Mouse (Mus musculus): ENCODE data around the gene Acoxl. TPM values are rescaled to one million over a fixed set of nuclear protein-coding genes. Genes with fewer than 3 reads are reported as not detected.

The Acoxl gene
- not detected for total RNA-seq (2021)

- DNase-seq (ENCODE audit: low spot score) = no peak
- intact Hi-C loops (cut with DNase I) = loop anchor here (10.0 kb wide), 1 partner anchor 234 kb away; no protein-coding TSS in a partner anchor
Observed at GRCm38 (mm10) chr2:127838576-127838975, at the start of gene Acoxl. Acoxl (plus strand) TSS chr2:127838876.

GRCm38 (mm10) chr2:127789138-127789537 lies 49.5 kb upstream of the Acoxl start:
- intact Hi-C loops (cut with DNase I) = no loop called here
- no peak for DNase-seq (ENCODE audit: low spot score)

- intact Hi-C loops (cut with DNase I) = no loop called here
Observed at GRCm38 (mm10) chr2:127789651-127790270, 48.9 kb upstream of the Acoxl start.

GRCm38 (mm10) chr2:127791919-127792603 lies 46.6 kb upstream of the Acoxl start, which contains the start of gene Mtln:
Mtln (minus strand) TSS chr2:127792488.
- peak; percentile 72 for DNase-seq (ENCODE audit: low spot score)
- intact Hi-C loops (cut with DNase I) = no loop called here

More at GRCm38 (mm10) chr2:127789651-127790270, 48.9 kb upstream of the Acoxl start:
- DNase-seq (ENCODE audit: low spot score) = no peak

- DNase-seq (ENCODE audit: low spot score) = peak; percentile 79
- intact Hi-C loops (cut with DNase I) = loop anchor here (10.0 kb wide), 1 partner anchor 227 kb away; no protein-coding TSS in a partner anchor
Observed at GRCm38 (mm10) chr2:127831401-127832102, 7.1 kb upstream of the Acoxl start, which contains the start of gene Bub1. Bub1 (minus strand) TSS chr2:127831865.

GRCm38 (mm10) chr2:127832103-127832832 lies 6.4 kb upstream of the Acoxl start:
- no peak for DNase-seq (ENCODE audit: low spot score)
- intact Hi-C loops (cut with DNase I) = loop anchor here (10.0 kb wide), 1 partner anchor 227 kb away; no protein-coding TSS in a partner anchor

GRCm38 (mm10) chr2:127832833-127833190 lies 5.9 kb upstream of the Acoxl start:
- no peak for DNase-seq (ENCODE audit: low spot score)
- intact Hi-C loops (cut with DNase I) = loop anchor here (10.0 kb wide), 1 partner anchor 228 kb away; no protein-coding TSS in a partner anchor

GRCm38 (mm10) chr2:127839425-127839824 lies 749 bp downstream of the Acoxl start:
- intact Hi-C loops (cut with DNase I) = loop anchor here (10.0 kb wide), 1 partner anchor 235 kb away; no protein-coding TSS in a partner anchor
- DNase-seq (ENCODE audit: low spot score) = no peak

- DNase-seq (ENCODE audit: low spot score) = no peak
- intact Hi-C loops (cut with DNase I) = no loop called here
Observed at GRCm38 (mm10) chr2:127841402-127841801, 2.7 kb downstream of the Acoxl start.

GRCm38 (mm10) chr2:127842421-127842820 lies 3.7 kb downstream of the Acoxl start:
- intact Hi-C loops (cut with DNase I) = no loop called here

GRCm38 (mm10) chr2:127845346-127845982 lies 6.8 kb downstream of the Acoxl start:
- intact Hi-C loops (cut with DNase I) = no loop called here

More at GRCm38 (mm10) chr2:127842421-127842820, 3.7 kb downstream of the Acoxl start:
- DNase-seq (ENCODE audit: low spot score) = no peak

GRCm38 (mm10) chr2:127846008-127846407 lies 7.3 kb downstream of the Acoxl start:
- no peak for DNase-seq (ENCODE audit: low spot score)
- intact Hi-C loops (cut with DNase I) = no loop called here

More at GRCm38 (mm10) chr2:127845346-127845982, 6.8 kb downstream of the Acoxl start:
- no peak for DNase-seq (ENCODE audit: low spot score)

- no peak for DNase-seq (ENCODE audit: low spot score)
- intact Hi-C loops (cut with DNase I) = no loop called here
Observed at GRCm38 (mm10) chr2:127846571-127846970, 7.9 kb downstream of the Acoxl start.

- intact Hi-C loops (cut with DNase I) = no loop called here
- DNase-seq (ENCODE audit: low spot score) = no peak
Observed at GRCm38 (mm10) chr2:127850371-127850770, 11.7 kb downstream of the Acoxl start.

GRCm38 (mm10) chr2:127854332-127854991 lies 15.8 kb downstream of the Acoxl start:
- DNase-seq (ENCODE audit: low spot score) = peak; percentile 90
- intact Hi-C loops (cut with DNase I) = no loop called here

- intact Hi-C loops (cut with DNase I) = no loop called here
- DNase-seq (ENCODE audit: low spot score) = no peak
Observed at GRCm38 (mm10) chr2:127864381-127864780, 25.7 kb downstream of the Acoxl start.

- DNase-seq (ENCODE audit: low spot score) = no peak
- intact Hi-C loops (cut with DNase I) = no loop called here
Observed at GRCm38 (mm10) chr2:127881063-127881462, 42.4 kb downstream of the Acoxl start.

GRCm38 (mm10) chr2:127889432-127889831 lies 50.8 kb downstream of the Acoxl start:
- intact Hi-C loops (cut with DNase I) = loop anchor here (1.0 to 5.0 kb wide), 4 partner anchors 233 to 684 kb away; no protein-coding TSS in a partner anchor
- DNase-seq (ENCODE audit: low spot score) = peak; percentile 44

- no peak for DNase-seq (ENCODE audit: low spot score)
- intact Hi-C loops (cut with DNase I) = loop anchor here (1.0 to 5.0 kb wide), 4 partner anchors 233 to 683 kb away; no protein-coding TSS in a partner anchor
Observed at GRCm38 (mm10) chr2:127889979-127890378, 51.3 kb downstream of the Acoxl start.

All from heart, postnatal 25 days (tissue).